Mouse (Mus musculus) kidney, adult 9 months (tissue): ENCODE measurements at regions not wholly inside any gene's neighbourhood (a gene's known extent, or its start where the extent isn't known, plus 50 kb on each side); places are given as distances from the start of the nearest gene placed in this dataset.
"Not testable (repeated sequence)": the region's sequence is repeated elsewhere in the genome, so short reads cannot be mapped to it uniquely, and the experiment has no call there.

Experiments used
- DNase-seq: peaks from one replicate; pipeline ENCODE4 v3.0.0; 2022

- no peak for DNase-seq
These were observed 203.4 kb upstream of the Tbl1x start for GRCm38 (mm10) chrX:77307374-77307773.

GRCm38 (mm10) chrX:77314384-77314783 is 196.4 kb upstream of the Tbl1x start:
- DNase-seq, result peak; percentile 58

- no peak for DNase-seq
These were observed 187.2 kb upstream of the Tbl1x start for GRCm38 (mm10) chrX:77323644-77324043.

GRCm38 (mm10) chrX:77353181-77353580 is 157.6 kb upstream of the Tbl1x start:
- no peak for DNase-seq

- no peak for DNase-seq
These were observed 150.3 kb upstream of the Tbl1x start for GRCm38 (mm10) chrX:77360551-77360950.

GRCm38 (mm10) chrX:77361106-77361505 is 149.7 kb upstream of the Tbl1x start:
- DNase-seq, result peak; percentile 4

- no peak for DNase-seq
These were observed 147.2 kb upstream of the Tbl1x start for GRCm38 (mm10) chrX:77363657-77364056.

GRCm38 (mm10) chrX:77367351-77367750 is 143.5 kb upstream of the Tbl1x start:
- no peak for DNase-seq

- no peak for DNase-seq
These were observed 123.5 kb upstream of the Tbl1x start for GRCm38 (mm10) chrX:77387271-77387670.

GRCm38 (mm10) chrX:77391760-77392446 is 118.9 kb upstream of the Tbl1x start:
- DNase-seq, result no peak

GRCm38 (mm10) chrX:77406896-77407295 is 103.9 kb upstream of the Tbl1x start:
- DNase-seq, result no peak

- no peak for DNase-seq
These were observed 102.9 kb upstream of the Tbl1x start for GRCm38 (mm10) chrX:77407925-77408324.

GRCm38 (mm10) chrX:77409370-77409769 is 101.4 kb upstream of the Tbl1x start:
- DNase-seq, result no peak

- DNase-seq, result peak; percentile 23
These were observed 100.0 kb upstream of the Tbl1x start for GRCm38 (mm10) chrX:77410812-77411211.

- DNase-seq, result no peak
These were observed 96.7 kb upstream of the Tbl1x start for GRCm38 (mm10) chrX:77414156-77414555.

- DNase-seq, result peak; percentile 28
These were observed 93.0 kb upstream of the Tbl1x start for GRCm38 (mm10) chrX:77417766-77418165.

GRCm38 (mm10) chrX:77422206-77422605 is 88.6 kb upstream of the Tbl1x start:
- DNase-seq, result no peak

- DNase-seq, result no peak
These were observed 85.8 kb upstream of the Tbl1x start for GRCm38 (mm10) chrX:77424792-77425727.

- not testable (repeated sequence) for DNase-seq
These were observed 85.1 kb upstream of the Tbl1x start for GRCm38 (mm10) chrX:77425728-77426102.

- DNase-seq, result not testable (repeated sequence)
These were observed 84.0 kb upstream of the Tbl1x start for GRCm38 (mm10) chrX:77426836-77427235.

- DNase-seq, result no peak
These were observed 78.7 kb upstream of the Tbl1x start for GRCm38 (mm10) chrX:77432001-77432565.

- peak; percentile 97 for DNase-seq
These were observed 77.7 kb upstream of the Tbl1x start for GRCm38 (mm10) chrX:77432846-77433810.

- DNase-seq, result no peak
These were observed 77.0 kb upstream of the Tbl1x start for GRCm38 (mm10) chrX:77433811-77434192.
